Mouse (Mus musculus) C2C12 (cell line): ENCODE results near the gene Abhd14a.

Experiments used
- CTCF ChIP-seq: IDR thresholded peaks from one replicate; pipeline ENCODE4 v1.5.1; 2011; ENCODE audit not compliant: control insufficient read depth, insufficient read depth, insufficient read length
- MAX ChIP-seq: IDR thresholded peaks from one replicate; pipeline ENCODE4 v1.6.1; 2011; ENCODE audit warnings: mild to moderate bottlenecking, control low read depth
- MYOG ChIP-seq: IDR thresholded peaks from one replicate; pipeline ENCODE4 v1.6.1; 2011; ENCODE audit not compliant: control insufficient read depth, insufficient read length; ENCODE audit errors: extremely low read depth
- USF1 ChIP-seq: IDR thresholded peaks from one replicate; pipeline ENCODE4 v1.6.1; 2011; ENCODE audit warnings: low read depth, mild to moderate bottlenecking, control low read depth, moderate library complexity

GRCm38 (mm10) chr9:106409096-106409495 is 38.4 kb downstream of the Abhd14a start:
- TF ChIP-seq MYOG (no peak), CTCF (no peak), USF1 (no peak), MAX (no peak)
